Mouse (Mus musculus) ES-Bruce4 (cell line): ENCODE measurements around the gene Ldlr. TPM values are rescaled to one million over a fixed set of nuclear protein-coding genes. Genes with fewer than 3 reads are reported as not detected.

Experiments used
- H3K27ac ChIP-seq: 2 replicates; pipeline ENCODE4 v1.5.1; 2012; ENCODE audit warnings: low read length, inconsistent platforms; ENCODE audit not compliant: insufficient read depth
- H3K27me3 ChIP-seq: 2 replicates; pipeline ENCODE4 v1.6.1; 2012; ENCODE audit warnings: mild to moderate bottlenecking, low read length, inconsistent platforms; ENCODE audit not compliant: control insufficient read depth, poor library complexity, insufficient read depth, severe bottlenecking
- H3K36me3 ChIP-seq: 2 replicates; pipeline ENCODE4 v1.6.1; 2012; ENCODE audit warnings: inconsistent platforms, mild to moderate bottlenecking, low read length, moderate library complexity; ENCODE audit not compliant: control insufficient read depth, poor library complexity, insufficient read depth, severe bottlenecking
- H3K4me1 ChIP-seq: one replicate; pipeline ENCODE4 v1.8.1; 2011; ENCODE audit warnings: low read length; ENCODE audit not compliant: control insufficient read depth, insufficient read depth
- H3K4me3 ChIP-seq: 2 replicates; pipeline ENCODE4 v1.5.1; 2011; ENCODE audit warnings: low read depth, mild to moderate bottlenecking, low read length
- H3K9ac ChIP-seq: 2 replicates; pipeline ENCODE4 v1.6.1; 2012; ENCODE audit warnings: low read depth, mild to moderate bottlenecking, inconsistent platforms; ENCODE audit not compliant: poor library complexity, severe bottlenecking
- H3K9me3 ChIP-seq: replicated peaks from 2 replicates; pipeline ENCODE4 v1.6.1; 2012; ENCODE audit warnings: mild to moderate bottlenecking, low read length, inconsistent platforms; ENCODE audit not compliant: control insufficient read depth, poor library complexity, insufficient read depth, severe bottlenecking
- CTCF ChIP-seq: IDR thresholded peaks from one replicate; pipeline ENCODE4 v1.8.1; 2011; ENCODE audit warnings: low read depth, low read length
- EP300 ChIP-seq: IDR thresholded peaks from 2 replicates; pipeline ENCODE4 v1.6.1; 2011; ENCODE audit warnings: low read depth, low read length; ENCODE audit not compliant: insufficient read depth
- POLR2A ChIP-seq: IDR thresholded peaks from one replicate; pipeline ENCODE4 v1.8.1; 2011; ENCODE audit warnings: low read length; ENCODE audit not compliant: insufficient read depth
- polyA plus RNA-seq: library from polyadenylated mRNA; stranded (reverse); fragments of >200 nt; gene quantifications from 2 replicates; pipeline ENCODE4 v1.2.4, GENCODE M21; 2011; ENCODE audit warnings: low read depth; ENCODE audit not compliant: missing spikeins, insufficient read depth, insufficient read length

Gene Ldlr
- polyA plus RNA-seq, 1 experiment = 79.3 TPM

GRCm38 (mm10) chr9:21748033-21748432 lies 24.8 kb downstream of the Ldlr start:
- Histone ChIP-seq H3K4me3 (no peak overlapping the region), H3K27me3 (no peaks in the 10 kb centered on the region), H3K36me3 (peaks cover 60% of the 10 kb centered on the region), H3K9me3 (no peaks in the 10 kb centered on the region), H3K4me1 (peaks cover 3% of the 10 kb centered on the region), H3K9ac (no peak overlapping the region), H3K27ac (no peak overlapping the region)
- TF ChIP-seq CTCF = no peak
- TF ChIP-seq EP300 = no peak
- TF ChIP-seq POLR2A = no peak

- Histone ChIP-seq H3K4me1 (peaks cover 3% of the 10 kb centered on the region), H3K36me3 (peaks cover 60% of the 10 kb centered on the region), H3K4me3 (no peak overlapping the region), H3K27ac (no peak overlapping the region), H3K9me3 (no peaks in the 10 kb centered on the region), H3K9ac (no peak overlapping the region), H3K27me3 (no peaks in the 10 kb centered on the region)
- TF ChIP-seq EP300 (no peak), CTCF (no peak), POLR2A (no peak)
Observed at GRCm38 (mm10) chr9:21748491-21748890, 25.2 kb downstream of the Ldlr start.

GRCm38 (mm10) chr9:21749382-21750118 lies 26.3 kb downstream of the Ldlr start:
- Histone ChIP-seq H3K4me3 (no peak overlapping the region), H3K9me3 (no peaks in the 10 kb centered on the region), H3K36me3 (peaks cover 49% of the 10 kb centered on the region), H3K27ac (no peak overlapping the region), H3K9ac (no peak overlapping the region), H3K27me3 (no peaks in the 10 kb centered on the region), H3K4me1 (peaks cover 3% of the 10 kb centered on the region)
- TF ChIP-seq EP300 (no peak), CTCF (no peak), POLR2A (no peak)

GRCm38 (mm10) chr9:21750370-21750769 lies 27.1 kb downstream of the Ldlr start:
- no peaks in the 10 kb centered on the region for H3K9me3 ChIP-seq
- H3K4me3 ChIP-seq = no peak overlapping the region
- H3K36me3 ChIP-seq = peaks cover 41% of the 10 kb centered on the region
- H3K27ac ChIP-seq = no peak overlapping the region
- peaks cover 3% of the 10 kb centered on the region for H3K4me1 ChIP-seq
- H3K9ac ChIP-seq = no peak overlapping the region
- TF ChIP-seq EP300 (no peak), POLR2A (no peak), CTCF (no peak)
- no peaks in the 10 kb centered on the region for H3K27me3 ChIP-seq

GRCm38 (mm10) chr9:21751347-21751746 lies 28.1 kb downstream of the Ldlr start:
- no peak overlapping the region for H3K9ac ChIP-seq
- no peaks in the 10 kb centered on the region for H3K9me3 ChIP-seq
- TF ChIP-seq POLR2A = no peak
- TF ChIP-seq CTCF = no peak
- TF ChIP-seq EP300 = no peak
- H3K4me1 ChIP-seq = peaks cover 3% of the 10 kb centered on the region
- no peak overlapping the region for H3K4me3 ChIP-seq
- H3K27me3 ChIP-seq = no peaks in the 10 kb centered on the region
- no peak overlapping the region for H3K27ac ChIP-seq
- peaks cover 35% of the 10 kb centered on the region for H3K36me3 ChIP-seq

- Histone ChIP-seq H3K9ac (no peak overlapping the region), H3K4me1 (peaks cover 3% of the 10 kb centered on the region), H3K4me3 (no peak overlapping the region), H3K36me3 (peaks cover 25% of the 10 kb centered on the region), H3K27me3 (no peaks in the 10 kb centered on the region), H3K27ac (no peak overlapping the region), H3K9me3 (no peaks in the 10 kb centered on the region)
- TF ChIP-seq EP300 = no peak
- no peak for TF ChIP-seq POLR2A
- no peak for TF ChIP-seq CTCF
Observed at GRCm38 (mm10) chr9:21752252-21752792, 29.0 kb downstream of the Ldlr start.
